Mouse (Mus musculus) lung, postnatal 0 days (tissue): ENCODE results near the gene Rasl10a. TPM values are rescaled to one million over a fixed set of nuclear protein-coding genes. Genes with fewer than 3 reads are reported as not detected.
A peak's percentile ranks its signal among the peaks of the same experiment; 100 is the strongest.

Experiments used
- ATAC-seq: fragments of 200-750 bp; cut with Nextera tagmentation; 2 replicates; pipeline ENCODE4 v1.8.0; 2017; ENCODE audit warnings: moderate library complexity
- DNase-seq: peaks from one replicate; pipeline ENCODE4 v3.0.0-alpha.2; 2016; ENCODE audit warnings: low spot score
- H3K27ac ChIP-seq: fragments of 300-500 bp; sonication (generic); 2 replicates; pipeline ENCODE4 v1.5.1; 2014; ENCODE audit warnings: antibody characterized with exemption, mild to moderate bottlenecking, low read length, mixed read lengths
- H3K27me3 ChIP-seq: fragments of 300-500 bp; sonication (generic); replicated peaks from 2 replicates; pipeline ENCODE4 v1.6.1; 2014; ENCODE audit warnings: low read length, mixed read lengths; ENCODE audit not compliant: insufficient read depth
- H3K36me3 ChIP-seq: fragments of 300-500 bp; sonication (generic); 2 replicates; pipeline ENCODE4 v1.6.1; 2014; ENCODE audit warnings: low read length, mixed read lengths; ENCODE audit not compliant: insufficient read depth
- H3K4me1 ChIP-seq: fragments of 300-500 bp; sonication (generic); 2 replicates; pipeline ENCODE4 v1.6.1; 2014; ENCODE audit warnings: antibody characterized with exemption, low read depth, low read length, mixed read lengths; ENCODE audit not compliant: insufficient read depth
- H3K4me2 ChIP-seq: fragments of 300-500 bp; sonication (generic); replicated peaks from 2 replicates; pipeline ENCODE4 v1.6.1; 2014; ENCODE audit warnings: low read depth, mild to moderate bottlenecking, low read length, moderate library complexity, mixed read lengths
- H3K4me3 ChIP-seq: fragments of 300-500 bp; sonication (generic); 2 replicates; pipeline ENCODE4 v1.5.1; 2014; ENCODE audit warnings: low read depth, low read length
- H3K9ac ChIP-seq: fragments of 300-500 bp; sonication (generic); replicated peaks from 2 replicates; pipeline ENCODE4 v1.6.1; 2014; ENCODE audit warnings: low read depth, mild to moderate bottlenecking
- H3K9me3 ChIP-seq: fragments of 300-500 bp; sonication (generic); 2 replicates; pipeline ENCODE4 v1.6.1; 2016; ENCODE audit warnings: low read length, mixed read lengths
- CTCF ChIP-seq: IDR thresholded peaks from 2 replicates; pipeline ENCODE4 v1.5.1; 2016; ENCODE audit warnings: antibody characterized with exemption, mild to moderate bottlenecking
- EP300 ChIP-seq: IDR thresholded peaks from 2 replicates; pipeline ENCODE4 v1.6.1; 2016; ENCODE audit warnings: antibody characterized with exemption, mild to moderate bottlenecking, control low read depth
- WGBS: fragments of 180-500 bp; shearing (Covaris S2); extraction: QIAGEN DNeasy Blood & Tissue Kit; methylation state at CpG from one replicate; pipeline ENCODE4 v1.1.7; 2014; 5-methylcytosine and 5-hydroxymethylcytosine counted together
- polyA plus RNA-seq: library from polyadenylated mRNA; unstranded; fragments of >200 nt; fragmentation: Nextera tagmentation; extraction: Ambion mirVana; gene quantifications from 2 replicates; pipeline ENCODE4 v1.2.1, GENCODE M21; 2015

Rasl10a gene
- polyA plus RNA-seq, 1 experiment from 2014 or later: 2.3 TPM

GRCm38 (mm10) chr11:5099576-5100183 lies 41.8 kb downstream of the Rasl10a start:
- Histone ChIP-seq H3K9me3 (no peaks in the 10 kb centered on the region), H3K36me3 (no peaks in the 10 kb centered on the region), H3K4me3 (peak overlapping the region; percentile 99), H3K27me3 (no peaks in the 10 kb centered on the region), H3K27ac (peak overlapping the region; percentile 90), H3K4me1 (no peaks in the 10 kb centered on the region), H3K9ac (peak overlapping the region; percentile 96), H3K4me2 (peak overlapping the region; percentile 74)
- 0% methylated on average over 31 of the region's 31 CpGs for WGBS
- DNase-seq: peak; percentile 95
- TF ChIP-seq CTCF: no peak
- peak; percentile 74 for ATAC-seq

GRCm38 (mm10) chr11:5100283-5100682 lies 42.4 kb downstream of the Rasl10a start:
- no peaks in the 10 kb centered on the region for H3K9me3 ChIP-seq
- H3K27ac ChIP-seq: peak overlapping the region; percentile 90; the same call in 1 of the 2 replicates
- no peaks in the 10 kb centered on the region for H3K36me3 ChIP-seq
- H3K9ac ChIP-seq: no peak overlapping the region; the same call in 1 of the 2 replicates
- peak overlapping the region; percentile 99 for H3K4me3 ChIP-seq
- ATAC-seq (no peak), DNase-seq (no peak)
- TF ChIP-seq CTCF (peak; percentile 44), EP300 (no peak)
- H3K4me1 ChIP-seq: no peaks in the 10 kb centered on the region
- no peaks in the 10 kb centered on the region for H3K27me3 ChIP-seq
- H3K4me2 ChIP-seq: peak overlapping the region; percentile 74
- 1% methylated on average over 7 of the region's 7 CpGs for WGBS

GRCm38 (mm10) chr11:5100801-5101200 lies 42.9 kb downstream of the Rasl10a start:
- Histone ChIP-seq H3K4me1 (no peaks in the 10 kb centered on the region), H3K4me2 (peak overlapping the region; percentile 74; the same call in 1 of the 2 replicates), H3K4me3 (no peak overlapping the region), H3K27me3 (no peaks in the 10 kb centered on the region), H3K9ac (no peak overlapping the region), H3K9me3 (no peaks in the 10 kb centered on the region), H3K27ac (no peak overlapping the region), H3K36me3 (no peaks in the 10 kb centered on the region)
- TF ChIP-seq CTCF: no peak
- TF ChIP-seq EP300: no peak
- ATAC-seq: no peak
- no peak for DNase-seq
- 60% methylated on average over 5 of the region's 5 CpGs for WGBS

GRCm38 (mm10) chr11:5101641-5102040 lies 43.7 kb downstream of the Rasl10a start:
- Histone ChIP-seq H3K9me3 (no peaks in the 10 kb centered on the region), H3K4me2 (no peak overlapping the region), H3K36me3 (no peaks in the 10 kb centered on the region), H3K9ac (no peak overlapping the region), H3K4me1 (no peaks in the 10 kb centered on the region), H3K27ac (no peak overlapping the region), H3K27me3 (no peaks in the 10 kb centered on the region), H3K4me3 (no peak overlapping the region)
- no peak for DNase-seq
- ATAC-seq: no peak
- no peak for TF ChIP-seq CTCF
- no peak for TF ChIP-seq EP300
- 81% methylated on average over 6 of the region's 6 CpGs for WGBS

- Histone ChIP-seq H3K9ac (no peak overlapping the region), H3K4me1 (no peaks in the 10 kb centered on the region), H3K4me3 (no peak overlapping the region), H3K27me3 (no peaks in the 10 kb centered on the region), H3K4me2 (no peak overlapping the region), H3K9me3 (no peaks in the 10 kb centered on the region), H3K36me3 (no peaks in the 10 kb centered on the region), H3K27ac (no peak overlapping the region)
- TF ChIP-seq CTCF (no peak), EP300 (no peak)
- ATAC-seq (no peak), DNase-seq (no peak)
- 83% methylated on average over 7 of the region's 7 CpGs for WGBS
Observed at GRCm38 (mm10) chr11:5102384-5102783, 44.5 kb downstream of the Rasl10a start.

GRCm38 (mm10) chr11:5103986-5104509 lies 46.1 kb downstream of the Rasl10a start:
- TF ChIP-seq EP300: no peak
- no peak for TF ChIP-seq CTCF
- no peaks in the 10 kb centered on the region for H3K4me1 ChIP-seq
- H3K27ac ChIP-seq: no peak overlapping the region
- H3K36me3 ChIP-seq: no peaks in the 10 kb centered on the region
- no peak overlapping the region for H3K4me2 ChIP-seq
- 97% methylated on average over 4 of the region's 4 CpGs for WGBS
- no peak for ATAC-seq
- H3K4me3 ChIP-seq: no peak overlapping the region
- DNase-seq: no peak
- H3K9me3 ChIP-seq: no peaks in the 10 kb centered on the region
- H3K9ac ChIP-seq: no peak overlapping the region
- H3K27me3 ChIP-seq: no peaks in the 10 kb centered on the region
